ENCODE assay signal across 28 mouse cellular contexts in the genomic region with DNA sequence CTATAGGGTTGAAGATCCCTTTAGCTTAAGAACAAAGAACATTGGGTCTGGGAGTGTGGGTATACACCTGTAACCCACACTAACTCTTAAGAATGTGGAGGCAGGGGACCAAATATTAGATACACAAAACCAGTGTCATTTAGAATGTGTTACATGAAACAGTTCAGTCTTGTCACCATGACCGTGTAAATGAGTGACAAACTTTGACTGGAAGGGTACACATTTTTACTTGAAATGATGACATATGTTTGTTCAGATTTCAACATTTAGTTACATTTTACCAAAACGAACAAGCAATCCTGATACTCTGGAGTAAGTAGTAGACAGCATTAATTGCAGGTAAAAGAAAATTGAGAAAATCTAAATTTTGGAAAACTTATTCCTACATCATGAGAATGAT.
"Had no signal": no experiment of that assay in that cellular context is flagged by ENCODE, and none has a peak within 500 bp of the region (broad histone marks: within the 10 kb centered on the region; RNA-seq: fewer than 3 reads in every experiment).

No protein-coding gene starts in this region.

- H3K36me3 ChIP-seq: embryonic facial prominence, embryonic 10.5 days; embryonic facial prominence, embryonic 12.5 days; embryonic facial prominence, embryonic 13.5 days; embryonic facial prominence, embryonic 15.5 days; forebrain, embryonic 10.5 days; forebrain, embryonic 12.5 days; forebrain, embryonic 15.5 days had no signal

- H3K4me2 ChIP-seq: embryonic facial prominence, embryonic 12.5 days; embryonic facial prominence, embryonic 13.5 days; embryonic facial prominence, embryonic 15.5 days; forebrain, embryonic 12.5 days; forebrain, embryonic 13.5 days; forebrain, embryonic 15.5 days had no signal

- H3K4me3 ChIP-seq: embryonic facial prominence, embryonic 10.5 days; embryonic facial prominence, embryonic 12.5 days; embryonic facial prominence, embryonic 13.5 days; embryonic facial prominence, embryonic 15.5 days; erythroblast, embryonic 14.5 days; forebrain, embryonic 10.5 days; forebrain, embryonic 12.5 days; forebrain, embryonic 13.5 days; forebrain, embryonic 15.5 days; gastrocnemius, adult 2 months had no signal

- H3K4me1 ChIP-seq: embryonic facial prominence, embryonic 10.5 days; embryonic facial prominence, embryonic 12.5 days; embryonic facial prominence, embryonic 13.5 days; embryonic facial prominence, embryonic 15.5 days; forebrain, embryonic 10.5 days; forebrain, embryonic 12.5 days; forebrain, embryonic 13.5 days; forebrain, embryonic 15.5 days had no signal

- H3K9ac ChIP-seq: embryonic facial prominence, embryonic 12.5 days; embryonic facial prominence, embryonic 13.5 days; embryonic facial prominence, embryonic 15.5 days; forebrain, embryonic 12.5 days; forebrain, embryonic 13.5 days; forebrain, embryonic 15.5 days; forebrain, postnatal 0 days had no signal

- DNase-seq: cerebellum, adult 2 months; cerebellum, adult 8-10 months; cerebellum, adult 9-10 months; cerebellum, adult 9-11 months; cerebellum, postnatal 10 days; cerebellum, postnatal 14 days; cerebellum, postnatal 25 days; cerebellum, postnatal 36 days; embryo, embryonic 11 days; forebrain, postnatal 0 days; gastrocnemius, adult 2 months; gastrocnemius, postnatal 10 days; gastrocnemius, postnatal 14 days; gastrocnemius, postnatal 25 days; gastrocnemius, postnatal 36 days; heart, adult 11 months; heart, adult 18-20 months had no signal

- ATAC-seq: forebrain, embryonic 13.5 days; forebrain, embryonic 14.5 days; forebrain, embryonic 15.5 days; forebrain, embryonic 16.5 days; forebrain, postnatal 0 days had no signal

- H3K27ac ChIP-seq: embryonic facial prominence, embryonic 10.5 days; embryonic facial prominence, embryonic 12.5 days; embryonic facial prominence, embryonic 13.5 days; embryonic facial prominence, embryonic 15.5 days; forebrain, embryonic 10.5 days; forebrain, embryonic 12.5 days; forebrain, embryonic 13.5 days; forebrain, embryonic 15.5 days; gastrocnemius, adult 2 months had no signal

- H3K27me3 ChIP-seq: embryonic facial prominence, embryonic 12.5 days; embryonic facial prominence, embryonic 13.5 days; embryonic facial prominence, embryonic 15.5 days; forebrain, embryonic 12.5 days; forebrain, embryonic 13.5 days; forebrain, embryonic 15.5 days had no signal

- H3K9me3 ChIP-seq: embryonic facial prominence, embryonic 10.5 days; embryonic facial prominence, embryonic 12.5 days; embryonic facial prominence, embryonic 13.5 days; embryonic facial prominence, embryonic 15.5 days; forebrain, embryonic 10.5 days; forebrain, embryonic 12.5 days; forebrain, embryonic 13.5 days; forebrain, embryonic 15.5 days had no signal
